Mouse (Mus musculus) heart, postnatal 4 days (tissue): ENCODE results near the gene Olfr1225. TPM values are rescaled to one million over a fixed set of nuclear protein-coding genes. Genes with fewer than 3 reads are reported as not detected.
"Not testable (repeated sequence)": the region's sequence is repeated elsewhere in the genome, so short reads cannot be mapped to it uniquely, and the experiment has no call there.

ENCODE experiments used
- DNase-seq: peaks from one replicate; pipeline ENCODE4 v3.0.0; 2021
- total RNA-seq, 2 experiments: library from RNA; stranded (reverse); gene quantifications; 2 replicates each; pipeline ENCODE4 v1.2.3; 2021

Gene Olfr1225
- not detected for total RNA-seq

DNA sequence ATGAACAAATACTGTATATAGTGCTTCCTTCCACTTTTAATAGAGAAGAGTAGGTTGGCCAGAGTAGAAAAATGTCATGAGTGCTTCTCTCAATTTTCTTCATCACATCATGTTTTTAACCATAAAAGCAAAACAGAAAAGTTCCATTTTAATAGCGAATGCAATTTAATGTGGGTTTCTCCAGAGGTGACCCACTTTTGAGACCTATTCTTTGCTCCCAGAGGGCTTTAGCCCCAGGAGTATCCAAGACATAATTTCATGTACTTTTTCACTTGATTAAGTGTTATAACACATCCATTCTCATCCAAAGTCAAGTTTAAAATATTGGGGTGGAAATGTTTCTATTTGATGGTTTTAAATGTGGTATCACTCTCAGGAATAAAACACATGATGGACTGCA is at the start of gene Olfr1225:
Gene Olfr1225 (minus strand): TSS at position 101 of the 400 bp plus-strand sequence.
- no peak for DNase-seq

DNA sequence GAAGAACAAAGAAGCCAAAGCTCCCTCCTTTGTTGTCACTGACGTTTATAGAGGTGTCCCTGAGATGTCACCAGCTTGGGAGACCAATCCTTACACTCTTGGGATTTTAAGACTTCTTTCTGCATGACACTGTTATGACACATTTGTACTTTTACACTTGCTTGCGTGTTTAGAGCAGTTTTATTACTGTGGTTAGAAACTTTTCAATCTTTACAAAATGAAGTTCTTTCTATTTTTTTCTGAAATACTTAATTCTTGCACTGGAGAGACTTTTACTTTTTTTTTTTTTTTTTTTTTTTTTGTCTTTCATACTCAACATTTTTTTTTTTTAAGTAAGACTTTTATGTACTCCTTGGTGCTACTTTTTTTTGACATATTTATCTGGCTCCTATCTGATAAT is 25.5 kb upstream of the Olfr1225 start, which contains the start of gene Olfr1226:
Gene Olfr1226 (minus strand): TSS at position 101 of the 400 bp plus-strand sequence.
- DNase-seq, result no peak

DNA sequence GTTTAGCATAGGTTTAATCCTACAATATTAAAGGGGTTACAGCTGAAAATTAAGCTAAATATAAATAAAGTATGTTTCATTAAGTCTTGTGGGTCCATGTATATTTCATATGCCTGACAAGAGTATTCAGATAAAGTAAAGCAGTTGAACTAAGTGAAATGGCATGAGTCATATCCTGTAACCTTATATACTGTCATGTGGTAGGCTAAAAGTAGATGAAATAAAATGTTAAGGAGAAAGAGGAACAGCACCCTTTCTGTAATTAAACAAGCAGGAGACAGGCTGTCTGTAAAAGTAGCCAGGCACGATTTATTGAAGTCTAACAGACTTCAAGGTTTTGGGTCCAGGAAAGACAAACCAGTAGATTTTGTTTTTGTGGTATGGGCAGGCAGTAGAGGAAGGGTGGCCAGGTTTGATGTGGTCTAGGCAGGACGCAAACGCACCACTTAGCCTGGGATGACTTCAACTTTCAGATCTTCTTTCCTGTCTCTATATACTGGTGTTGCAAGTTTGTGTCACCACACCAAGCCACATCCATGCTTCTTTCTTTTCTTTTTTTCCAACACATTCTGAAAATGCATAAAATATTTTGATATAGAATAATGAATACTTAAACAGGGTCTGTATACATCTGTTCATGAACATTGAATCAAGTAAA is 22.0 kb upstream of the Olfr1225 start:
- no peak for DNase-seq

DNA sequence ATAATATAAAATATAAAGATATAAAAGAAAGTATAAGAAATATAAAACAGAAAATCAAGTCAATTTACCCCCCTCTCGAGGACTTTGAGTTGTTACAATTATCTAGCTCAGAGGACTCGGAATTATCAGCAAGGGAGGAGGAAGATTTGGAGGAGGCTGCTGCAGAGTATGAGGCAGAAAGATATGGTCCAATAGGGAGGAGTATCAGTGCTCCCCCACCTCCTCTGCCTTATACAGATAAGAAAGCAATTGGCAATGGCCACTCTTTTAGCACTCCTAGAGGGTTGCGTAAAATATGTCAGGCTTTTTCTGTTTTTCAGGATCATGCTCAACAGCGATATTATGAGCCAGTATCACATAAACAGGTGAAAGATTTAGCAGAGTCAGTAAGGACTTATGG is 9.8 kb downstream of the Olfr1225 start:
- DNase-seq, result not testable (repeated sequence)

DNA sequence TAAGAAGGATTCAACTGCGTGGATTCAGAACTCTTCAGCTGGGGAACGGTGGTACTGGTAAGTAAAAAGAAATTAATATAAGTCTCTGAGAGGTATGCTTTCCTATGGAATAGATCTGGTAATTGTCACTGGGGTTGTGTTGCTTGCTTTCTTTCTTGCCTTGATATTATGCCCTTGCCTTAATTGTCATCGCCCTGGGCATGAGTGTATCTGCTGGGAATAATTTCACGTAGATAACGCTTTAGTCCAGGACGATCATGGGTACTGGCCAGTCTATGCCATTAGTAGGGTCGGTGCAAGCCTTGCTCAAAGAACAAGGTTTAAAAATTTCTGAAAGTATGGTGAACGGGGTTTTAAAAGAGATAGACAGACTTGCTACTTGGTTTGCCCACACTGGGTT is 10.5 kb downstream of the Olfr1225 start, which contains the start of gene Olfr1224-ps1:
Gene Olfr1224-ps1 (minus strand): TSS at position 101 of the 400 bp plus-strand sequence.
- DNase-seq, result not testable (repeated sequence)

DNA sequence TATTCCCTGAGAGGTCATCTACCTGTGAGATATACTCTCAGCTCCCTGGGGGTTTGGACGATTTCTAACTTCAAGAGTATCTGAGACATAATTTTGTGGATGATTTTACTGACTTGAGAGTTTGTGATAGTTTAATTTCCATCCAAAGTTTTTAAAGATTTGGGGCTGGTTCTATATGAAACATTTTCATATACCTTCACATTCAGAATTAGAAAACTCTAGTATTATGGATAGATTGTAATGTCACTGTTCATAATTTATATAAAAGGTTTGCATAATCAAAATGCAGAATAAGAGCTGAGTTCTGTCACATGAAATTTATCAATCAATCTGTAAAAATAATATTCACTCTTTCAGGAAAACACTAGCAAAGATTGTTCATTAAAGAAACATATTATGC is 23.0 kb downstream of the Olfr1225 start, which contains the start of gene Olfr1223:
Gene Olfr1223 (minus strand): TSS at position 101 of the 400 bp plus-strand sequence.
- no peak for DNase-seq

DNA sequence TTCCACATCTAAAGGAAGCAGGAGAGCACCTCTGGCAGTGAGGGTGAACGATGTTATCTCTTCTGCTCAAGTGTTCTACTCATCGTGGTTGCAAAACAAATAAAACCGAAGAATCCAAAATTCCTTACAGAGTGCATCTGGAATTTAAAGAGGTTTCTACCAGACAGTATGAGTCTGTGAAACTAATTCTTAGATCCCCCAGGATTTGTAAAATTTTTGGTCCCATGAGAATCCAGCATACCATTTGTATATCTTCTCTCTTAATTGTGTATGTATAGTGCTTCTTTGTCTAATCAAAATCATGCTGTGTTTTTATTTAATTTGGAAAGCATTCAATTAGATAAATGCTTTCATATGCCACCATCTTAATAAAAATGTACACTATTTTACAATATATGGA is 41.5 kb downstream of the Olfr1225 start, which contains the start of gene Olfr1222:
Gene Olfr1222 (minus strand): TSS at position 101 of the 400 bp plus-strand sequence.
- no peak for DNase-seq

Other genes starting within 250 kb of the Olfr1225 start
- gene Olfr1211, start 236.6 kb downstream of the Olfr1225 start, total RNA-seq, result not detected
- gene Olfr1212, start 220.7 kb downstream of the Olfr1225 start, total RNA-seq, result not detected
- gene Gm13762, start 194.4 kb downstream of the Olfr1225 start, total RNA-seq, result not detected
- gene Olfr1214, start 182.0 kb downstream of the Olfr1225 start, total RNA-seq, result not detected
- gene Olfr1215, start 167.7 kb downstream of the Olfr1225 start, total RNA-seq, result not detected
- gene Olfr1216, start 156.3 kb downstream of the Olfr1225 start, total RNA-seq, result not detected
- not detected for gene Olfr1217, start 142.6 kb downstream of the Olfr1225 start, total RNA-seq
- gene Olfr1218, start 113.5 kb downstream of the Olfr1225 start, total RNA-seq, result not detected
- gene Olfr1219, start 91.2 kb downstream of the Olfr1225 start, total RNA-seq, result not detected
- gene Olfr1220, start 67.8 kb downstream of the Olfr1225 start, total RNA-seq, result not detected
- gene Olfr1221, start 57.4 kb downstream of the Olfr1225 start, total RNA-seq, result not detected
- not detected for gene Olfr1222, start 41.6 kb downstream of the Olfr1225 start, total RNA-seq
- gene Olfr1223, start 23.1 kb downstream of the Olfr1225 start, total RNA-seq, result not detected
- not detected for gene Olfr1224-ps1, start 10.6 kb downstream of the Olfr1225 start, total RNA-seq
- not detected for gene Olfr1226, start 25.4 kb upstream of the Olfr1225 start, total RNA-seq
- gene Olfr1228, start 79.4 kb upstream of the Olfr1225 start, total RNA-seq, result not detected
- not detected for gene Olfr1229, start 113.3 kb upstream of the Olfr1225 start, total RNA-seq
- gene Olfr1230, start 122.6 kb upstream of the Olfr1225 start, total RNA-seq, result not detected
- gene Olfr1231, start 132.4 kb upstream of the Olfr1225 start, total RNA-seq, result not detected
- gene Olfr1232, start 155.0 kb upstream of the Olfr1225 start, total RNA-seq, result not detected
- gene Olfr1233, start 167.7 kb upstream of the Olfr1225 start, total RNA-seq, result not detected
- gene Olfr1234, start 190.2 kb upstream of the Olfr1225 start, total RNA-seq, result not detected
- not detected for gene Olfr1238, start 235.0 kb upstream of the Olfr1225 start, total RNA-seq
- not detected for gene Olfr1239, start 245.7 kb upstream of the Olfr1225 start, total RNA-seq